Mouse (Mus musculus) hindbrain, embryonic 16.5 days (tissue): ENCODE results near the gene Bahcc1. TPM values are rescaled to one million over a fixed set of nuclear protein-coding genes. Genes with fewer than 3 reads are reported as not detected.

Source experiments
- ATAC-seq: fragments of 200-750 bp; cut with Nextera tagmentation; 2 replicates; pipeline ENCODE4 v1.8.0; 2017; ENCODE audit warnings: moderate TSS enrichment, moderate library complexity
- H3K27ac ChIP-seq: fragments of 300-500 bp; sonication (generic); 2 replicates; pipeline ENCODE4 v1.5.1; 2014; ENCODE audit warnings: low read depth, mild to moderate bottlenecking, control low read depth, low read length, moderate library complexity
- H3K27me3 ChIP-seq: fragments of 300-500 bp; sonication (generic); replicated peaks from 2 replicates; pipeline ENCODE4 v1.6.1; 2014; ENCODE audit warnings: low read length; ENCODE audit not compliant: control insufficient read depth, insufficient read depth
- H3K36me3 ChIP-seq: fragments of 300-500 bp; sonication (generic); 2 replicates; pipeline ENCODE4 v1.6.1; 2014; ENCODE audit warnings: mild to moderate bottlenecking, low read length, moderate library complexity, mixed read lengths; ENCODE audit not compliant: control insufficient read depth, insufficient read depth
- H3K4me1 ChIP-seq: fragments of 300-500 bp; sonication (generic); 2 replicates; pipeline ENCODE4 v1.6.1; 2014; ENCODE audit warnings: low read depth, low read length; ENCODE audit not compliant: control insufficient read depth, insufficient read depth
- H3K4me2 ChIP-seq: fragments of 300-500 bp; sonication (generic); 2 replicates; pipeline ENCODE4 v1.6.1; 2014; ENCODE audit warnings: mild to moderate bottlenecking, low read length, control low read depth, moderate library complexity
- H3K4me3 ChIP-seq: fragments of 300-500 bp; sonication (generic); 2 replicates; pipeline ENCODE4 v1.5.1; 2014; ENCODE audit warnings: mild to moderate bottlenecking, low read length, control low read depth, moderate library complexity
- H3K9ac ChIP-seq: fragments of 300-500 bp; sonication (generic); 2 replicates; pipeline ENCODE4 v1.6.1; 2014; ENCODE audit warnings: low read depth, mild to moderate bottlenecking, control low read depth, low read length, moderate library complexity
- H3K9me3 ChIP-seq: fragments of 300-500 bp; sonication (generic); 2 replicates; pipeline ENCODE4 v1.6.1; 2014; ENCODE audit warnings: mild to moderate bottlenecking, low read length, moderate library complexity; ENCODE audit not compliant: control insufficient read depth
- WGBS: fragments of 180-500 bp; shearing (Covaris S2); extraction: QIAGEN DNeasy Blood & Tissue Kit; methylation state at CpG from one replicate; pipeline ENCODE4 v1.1.7; 2014; 5-methylcytosine and 5-hydroxymethylcytosine counted together
- polyA plus RNA-seq: library from polyadenylated mRNA; unstranded; fragments of >200 nt; fragmentation: Nextera tagmentation; extraction: Ambion mirVana; gene quantifications from 2 replicates; pipeline ENCODE4 v1.2.1, GENCODE M21; 2015

Gene Bahcc1
- polyA plus RNA-seq, 1 experiment from 2014 or later = 7.8 TPM

DNA sequence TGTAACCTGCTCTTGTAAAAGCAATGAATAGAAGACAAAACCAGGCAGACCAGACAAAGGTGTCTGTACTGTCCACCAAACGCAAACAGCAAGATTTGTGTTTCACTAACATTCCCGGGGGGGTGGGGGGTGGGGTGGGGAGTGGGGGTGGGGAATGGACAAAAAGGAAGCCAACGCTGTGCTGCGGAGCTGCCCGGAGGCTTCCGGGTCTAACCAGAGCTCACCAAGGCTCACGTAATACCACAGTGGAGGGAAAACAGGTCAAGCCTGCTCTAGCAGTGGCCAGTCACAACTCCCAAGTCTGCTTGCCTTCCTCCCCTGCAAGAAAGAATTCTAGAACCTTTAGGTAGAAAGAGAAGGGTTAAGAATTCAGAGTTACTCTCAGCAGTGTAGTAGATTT lies 84.7 kb downstream of the Bahcc1 start:
- ATAC-seq = no peak
- H3K9me3 ChIP-seq = no peaks in the 10 kb centered on the region
- peak overlapping the region; percentile 41; the same call in 1 of the 2 replicates for H3K4me3 ChIP-seq
- H3K27me3 ChIP-seq = no peaks in the 10 kb centered on the region
- H3K27ac ChIP-seq = peak overlapping the region; percentile 94
- H3K4me2 ChIP-seq = peak overlapping the region; percentile 79
- no peaks in the 10 kb centered on the region for H3K36me3 ChIP-seq
- H3K9ac ChIP-seq = peak overlapping the region; percentile 10; the same call in 1 of the 2 replicates
- peaks cover 21% of the 10 kb centered on the region for H3K4me1 ChIP-seq
- 49% methylated on average over 7 of the region's 7 CpGs for WGBS

DNA sequence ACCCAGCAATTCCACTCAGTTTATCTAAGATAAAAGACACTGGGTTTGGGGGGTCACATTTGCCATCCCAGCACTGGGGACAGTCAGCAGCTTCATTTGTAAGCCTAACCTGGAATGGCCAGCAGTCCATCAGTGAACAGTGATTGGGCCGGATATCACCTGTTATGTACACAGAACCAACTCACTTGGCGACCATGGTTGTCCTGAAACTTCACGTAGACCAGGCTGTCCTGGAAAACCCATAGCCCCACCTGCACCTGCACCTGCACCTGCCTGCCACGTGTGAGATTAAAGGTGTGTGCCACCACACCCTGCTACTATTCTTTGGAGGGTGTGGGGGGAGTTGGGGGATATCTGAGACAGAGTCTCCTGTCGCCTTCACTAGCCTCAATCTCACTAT lies 86.6 kb downstream of the Bahcc1 start:
- WGBS = 89% methylated on average over 5 of the region's 5 CpGs
- no peak overlapping the region for H3K4me3 ChIP-seq
- no peak overlapping the region for H3K9ac ChIP-seq
- H3K4me1 ChIP-seq = peaks cover 21% of the 10 kb centered on the region
- H3K4me2 ChIP-seq = no peak overlapping the region
- no peak for ATAC-seq
- no peaks in the 10 kb centered on the region for H3K36me3 ChIP-seq
- H3K9me3 ChIP-seq = no peaks in the 10 kb centered on the region
- H3K27ac ChIP-seq = no peak overlapping the region
- no peaks in the 10 kb centered on the region for H3K27me3 ChIP-seq

DNA sequence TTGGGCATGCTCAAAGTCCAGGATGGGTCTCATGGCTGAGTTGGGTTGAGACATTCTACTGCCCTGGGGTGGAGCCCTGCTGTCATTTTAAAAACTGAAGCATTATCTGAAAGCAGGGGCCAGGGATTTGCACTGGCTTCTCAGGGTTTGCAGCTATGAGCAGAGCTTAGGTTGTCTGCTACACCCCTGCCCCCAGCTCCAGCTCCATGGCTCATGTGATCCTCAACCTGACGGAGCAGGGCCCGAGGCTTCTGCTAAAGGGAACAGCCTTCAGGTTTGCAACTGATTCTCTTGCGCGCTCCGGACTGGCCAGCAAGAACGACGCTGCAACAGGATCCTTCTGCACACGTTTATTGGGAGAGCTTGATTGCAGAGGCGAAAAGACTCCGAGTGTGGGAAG lies 87.4 kb downstream of the Bahcc1 start:
- Histone ChIP-seq H3K4me3 (no peak overlapping the region), H3K9me3 (no peaks in the 10 kb centered on the region), H3K9ac (no peak overlapping the region), H3K27ac (no peak overlapping the region), H3K4me2 (no peak overlapping the region), H3K27me3 (no peaks in the 10 kb centered on the region), H3K4me1 (peaks cover 15% of the 10 kb centered on the region), H3K36me3 (no peaks in the 10 kb centered on the region)
- no peak for ATAC-seq
- 92% methylated on average over 10 of the region's 10 CpGs for WGBS

DNA sequence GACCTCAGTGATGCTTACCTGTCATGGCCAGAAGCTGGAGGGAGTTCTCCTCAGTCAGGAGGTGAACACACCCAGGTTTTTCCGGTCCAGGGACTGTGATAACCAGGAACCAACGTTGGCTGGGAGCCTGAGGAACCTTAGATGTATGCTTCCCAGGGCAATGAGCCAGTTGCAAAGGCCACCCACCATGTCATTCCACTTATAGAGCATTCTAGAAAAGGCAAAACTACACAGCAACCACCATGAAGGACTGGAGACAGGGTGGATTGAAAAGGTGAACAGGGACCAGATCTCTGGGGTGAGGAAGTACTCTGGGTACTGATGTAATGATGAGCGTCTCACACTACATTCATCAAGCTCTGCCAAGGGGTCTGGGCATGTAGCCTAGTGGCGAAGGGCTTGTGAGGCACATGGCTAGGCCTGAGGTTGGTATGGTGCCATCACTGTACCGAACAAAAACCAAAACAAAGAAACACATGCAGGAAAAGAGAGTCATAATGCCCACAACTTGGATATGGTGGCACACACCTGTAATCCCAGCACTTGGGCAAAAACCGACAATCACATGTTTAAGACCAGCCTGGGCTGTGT lies 102.8 kb downstream of the Bahcc1 start:
- Histone ChIP-seq H3K4me3 (no peak overlapping the region), H3K27me3 (no peaks in the 10 kb centered on the region), H3K9me3 (no peaks in the 10 kb centered on the region), H3K27ac (no peak overlapping the region), H3K4me2 (no peak overlapping the region), H3K36me3 (no peaks in the 10 kb centered on the region), H3K9ac (no peak overlapping the region), H3K4me1 (no peaks in the 10 kb centered on the region)
- no peak for ATAC-seq
- 81% methylated on average over 6 of the region's 6 CpGs for WGBS

DNA sequence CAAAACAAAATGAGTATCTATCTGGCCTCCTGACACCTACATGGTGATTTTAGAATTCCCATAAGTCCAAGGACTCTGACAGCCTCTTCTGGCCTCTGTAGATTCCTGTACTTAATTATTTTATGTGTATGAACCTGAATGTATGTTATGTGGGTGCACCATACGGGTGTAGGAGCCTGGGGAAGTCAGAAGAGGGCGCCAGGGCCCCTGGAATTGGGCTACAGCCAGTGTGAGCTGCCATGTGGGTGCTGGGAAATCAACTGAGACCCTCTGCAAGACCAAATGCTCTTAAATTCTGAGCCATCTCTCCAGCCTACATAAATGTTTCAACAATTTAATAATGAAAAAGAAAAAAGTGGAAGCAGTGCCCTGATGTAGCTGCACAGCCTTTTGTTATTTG lies 104.7 kb downstream of the Bahcc1 start:
- WGBS = 54% methylated on average over 2 of the region's 2 CpGs
- no peak for ATAC-seq

DNA sequence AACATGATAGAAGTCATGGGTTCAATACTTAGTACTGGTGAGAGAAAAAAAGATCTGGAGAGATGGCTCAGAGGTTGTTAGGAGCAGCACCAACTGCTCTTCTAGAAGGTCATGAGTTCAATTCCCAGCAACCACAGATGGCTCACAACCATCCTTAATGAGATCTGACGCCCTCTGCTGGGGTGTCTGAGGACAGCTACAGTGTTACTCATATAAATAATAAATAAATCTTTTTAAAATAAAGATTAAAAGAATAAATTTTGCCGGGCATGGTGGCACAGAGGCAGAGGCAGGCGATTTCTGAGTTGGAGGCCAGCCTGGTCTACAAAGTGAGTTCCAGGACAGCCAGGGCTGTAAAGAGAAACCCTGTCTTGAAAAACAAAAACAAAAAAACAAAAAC lies 106.0 kb downstream of the Bahcc1 start:
- Histone ChIP-seq H3K27me3 (no peaks in the 10 kb centered on the region), H3K4me1 (peaks cover 4% of the 10 kb centered on the region), H3K4me3 (no peak overlapping the region), H3K27ac (no peak overlapping the region), H3K9ac (no peak overlapping the region), H3K4me2 (no peak overlapping the region), H3K36me3 (no peaks in the 10 kb centered on the region), H3K9me3 (no peaks in the 10 kb centered on the region)
- ATAC-seq = no peak
- WGBS = 75% methylated on average over 3 of the region's 3 CpGs

More for the DNA sequence above, 104.7 kb downstream of the Bahcc1 start:
- H3K4me1 ChIP-seq = no peaks in the 10 kb centered on the region
- H3K27ac ChIP-seq = no peak overlapping the region
- no peak overlapping the region for H3K4me3 ChIP-seq
- H3K36me3 ChIP-seq = no peaks in the 10 kb centered on the region
- no peak overlapping the region for H3K9ac ChIP-seq
- no peaks in the 10 kb centered on the region for H3K27me3 ChIP-seq
- H3K9me3 ChIP-seq = no peaks in the 10 kb centered on the region
- H3K4me2 ChIP-seq = no peak overlapping the region

DNA sequence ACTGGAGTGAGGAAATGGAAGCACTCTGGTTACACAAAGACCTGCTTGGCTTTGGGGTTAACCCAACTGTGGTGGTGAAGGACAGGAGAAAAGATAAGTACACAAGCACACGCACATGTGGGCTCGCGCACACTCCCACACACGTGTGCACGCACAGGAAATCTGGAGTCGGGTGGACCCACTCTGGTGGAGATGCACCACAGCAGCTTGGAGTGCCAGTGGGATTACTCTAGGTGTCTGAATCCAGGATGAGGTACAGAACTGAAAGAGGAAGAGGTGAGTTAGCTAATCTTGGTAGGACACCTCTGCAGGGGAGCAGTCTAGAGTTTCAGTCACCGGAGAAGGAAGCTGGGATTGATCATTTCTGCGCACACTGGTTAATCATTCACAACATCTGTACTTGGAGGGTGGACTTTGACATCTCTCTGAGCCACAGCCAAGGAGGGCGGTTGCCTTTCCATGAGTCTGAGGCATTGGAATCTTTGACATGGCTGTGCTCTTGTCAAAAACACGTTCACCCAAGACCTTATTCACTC lies 107.3 kb downstream of the Bahcc1 start:
- Histone ChIP-seq H3K27ac (no peak overlapping the region), H3K9ac (no peak overlapping the region), H3K4me3 (no peak overlapping the region), H3K4me1 (peaks cover 11% of the 10 kb centered on the region), H3K36me3 (peaks cover under 1% of the 10 kb centered on the region; the same call in 1 of the 2 replicates), H3K27me3 (no peaks in the 10 kb centered on the region), H3K9me3 (no peaks in the 10 kb centered on the region), H3K4me2 (no peak overlapping the region)
- ATAC-seq = no peak
- WGBS = 91% methylated on average over 10 of the region's 10 CpGs

DNA sequence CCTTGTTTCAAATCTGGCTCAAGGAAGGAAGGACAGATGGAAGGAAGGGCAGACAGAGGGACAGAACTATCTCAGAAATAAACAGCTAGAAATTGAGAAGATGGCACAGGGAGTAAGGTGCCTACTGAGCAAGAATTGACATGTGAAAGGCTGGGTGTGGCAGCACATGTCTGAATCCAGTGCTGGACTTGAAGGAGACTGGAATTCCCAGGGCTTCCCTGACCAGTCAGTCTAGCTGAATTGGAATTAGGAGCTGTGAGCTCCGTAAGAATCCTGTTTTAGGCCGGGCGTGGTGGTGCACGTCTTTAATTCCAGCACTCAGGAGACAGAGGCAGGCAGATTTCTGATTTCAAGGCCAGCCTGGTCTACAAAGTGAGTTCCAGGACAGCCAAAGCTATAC lies 108.9 kb downstream of the Bahcc1 start:
- Histone ChIP-seq H3K36me3 (peaks cover 5% of the 10 kb centered on the region; the same call in 1 of the 2 replicates), H3K4me2 (no peak overlapping the region), H3K27ac (no peak overlapping the region), H3K27me3 (no peaks in the 10 kb centered on the region), H3K4me1 (peaks cover 15% of the 10 kb centered on the region), H3K9ac (no peak overlapping the region), H3K4me3 (no peak overlapping the region), H3K9me3 (no peaks in the 10 kb centered on the region)
- WGBS = 95% methylated on average over 4 of the region's 4 CpGs
- no peak for ATAC-seq
